Mouse (Mus musculus) CD8-positive naive resting alpha-beta T cell, adult 57 days (primary cell): Measurements from ENCODE around the gene Plaur. TPM values are rescaled to one million over a fixed set of nuclear protein-coding genes. Genes with fewer than 3 reads are reported as not detected.

Experiments used
- total RNA-seq: library from RNA; stranded (reverse); gene quantifications from one replicate; pipeline ENCODE4 v1.2.4, GENCODE M21; 2023

Gene Plaur
- 372 TPM for total RNA-seq

DNA sequence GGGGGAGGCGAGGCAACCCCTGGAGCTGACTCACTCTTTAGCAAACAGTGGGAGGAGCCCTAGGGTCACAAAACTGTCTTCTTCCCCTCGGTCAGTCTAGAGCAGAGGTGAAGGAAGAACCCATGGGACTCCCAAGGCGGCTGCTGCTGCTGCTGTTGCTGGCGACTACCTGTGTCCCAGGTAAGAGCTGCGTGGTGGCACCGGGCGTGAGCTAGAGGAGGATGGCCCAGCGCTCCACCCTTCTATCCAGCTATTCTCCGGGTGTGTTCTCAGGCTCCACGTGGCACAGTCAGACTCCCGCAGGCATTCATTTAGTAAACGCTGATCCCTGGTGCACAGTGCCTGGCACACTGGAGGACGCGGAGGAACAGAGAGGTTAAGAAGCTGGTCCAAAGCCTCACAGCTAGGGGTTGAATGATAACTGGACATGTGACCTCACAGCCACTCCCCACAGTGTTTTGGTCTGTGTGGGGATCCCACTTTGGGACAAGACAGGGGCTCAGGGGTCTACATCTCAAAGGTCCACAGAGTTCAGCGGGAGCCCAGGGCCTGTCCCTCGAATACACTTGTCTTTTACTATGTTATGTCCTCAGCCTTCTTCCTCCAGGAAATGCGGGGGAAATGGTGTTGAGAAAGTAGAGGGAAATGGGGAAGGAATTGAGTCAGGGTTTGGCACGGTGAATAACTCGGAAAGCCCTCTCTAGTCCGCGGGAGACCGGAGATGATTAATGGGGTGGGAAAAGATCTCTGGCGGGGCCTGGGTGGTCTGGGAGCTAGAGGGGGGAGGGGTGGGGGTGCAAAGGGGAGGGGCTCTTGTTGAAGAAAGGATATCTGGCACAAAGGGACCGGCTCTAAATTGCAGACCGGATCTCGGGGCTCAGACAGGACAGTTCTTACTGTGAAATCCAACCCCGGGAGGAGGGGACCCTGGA lies at the start of gene Plaur:
TSS of gene Plaur (plus strand) at position 97 of the 932 bp plus-strand sequence.

DNA sequence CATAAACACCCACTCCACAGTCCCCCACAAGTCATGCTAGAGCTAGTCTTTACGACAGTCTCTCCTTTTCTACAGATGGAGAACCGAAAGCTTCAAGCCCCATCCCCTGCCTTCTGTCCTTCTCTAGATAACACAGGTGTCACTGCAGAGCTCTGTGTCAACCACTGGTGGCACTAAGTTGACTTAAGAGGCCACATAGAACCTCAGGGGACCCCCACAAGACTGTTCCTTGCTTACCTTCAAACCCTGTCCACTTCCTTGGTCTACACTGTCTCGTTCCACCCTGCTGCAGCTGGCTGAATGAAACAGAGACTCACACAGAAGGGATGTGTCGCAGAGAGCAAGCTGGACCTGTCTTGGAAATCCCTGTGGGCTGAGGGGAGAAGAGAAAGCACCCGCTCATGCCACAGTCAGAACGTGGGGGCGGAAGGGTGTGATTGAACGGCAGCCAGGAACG lies 10.4 kb upstream of the Plaur start, which contains the start of gene Irgc1:
TSS of gene Irgc1 (minus strand) at position 443 of the 457 bp plus-strand sequence.

DNA sequence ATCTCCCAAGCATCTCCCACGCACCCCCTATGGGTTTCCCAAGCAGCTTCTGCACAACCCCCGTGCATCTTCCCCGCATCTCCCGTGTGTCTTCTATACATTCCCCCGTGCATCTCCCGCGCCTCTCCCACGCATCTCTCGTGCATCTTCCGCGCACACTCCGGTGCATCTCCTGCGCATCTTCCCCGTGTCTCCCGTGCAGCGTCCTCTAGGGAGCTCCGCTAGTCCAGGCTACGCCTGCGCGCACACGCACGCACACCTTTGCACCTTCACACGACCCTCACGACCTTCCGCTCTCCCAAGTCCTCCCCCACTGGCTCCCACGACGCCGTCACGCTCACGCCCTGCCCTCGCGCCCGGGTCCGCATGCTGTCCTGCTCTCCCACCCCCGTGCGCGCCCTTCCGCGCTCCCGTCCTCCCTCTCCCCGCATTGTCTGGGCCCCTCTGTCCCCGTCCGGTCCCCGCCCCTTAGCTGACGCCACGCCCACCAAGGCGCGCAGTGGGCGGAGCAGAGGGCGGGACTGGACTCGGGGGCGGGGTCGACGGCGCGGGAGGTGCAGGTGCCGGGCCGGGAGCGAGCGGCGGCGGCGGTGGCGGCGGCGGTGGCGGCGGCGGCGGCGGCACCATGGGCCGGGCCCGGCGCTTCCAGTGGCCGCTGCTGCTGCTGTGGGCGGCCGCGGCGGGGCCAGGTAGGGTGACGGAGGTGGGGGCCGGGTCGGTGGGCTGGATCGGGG lies 19.4 kb downstream of the Plaur start, which contains the start of gene Cadm4:
TSS of gene Cadm4 (plus strand) at position 550 of the 734 bp plus-strand sequence.

DNA sequence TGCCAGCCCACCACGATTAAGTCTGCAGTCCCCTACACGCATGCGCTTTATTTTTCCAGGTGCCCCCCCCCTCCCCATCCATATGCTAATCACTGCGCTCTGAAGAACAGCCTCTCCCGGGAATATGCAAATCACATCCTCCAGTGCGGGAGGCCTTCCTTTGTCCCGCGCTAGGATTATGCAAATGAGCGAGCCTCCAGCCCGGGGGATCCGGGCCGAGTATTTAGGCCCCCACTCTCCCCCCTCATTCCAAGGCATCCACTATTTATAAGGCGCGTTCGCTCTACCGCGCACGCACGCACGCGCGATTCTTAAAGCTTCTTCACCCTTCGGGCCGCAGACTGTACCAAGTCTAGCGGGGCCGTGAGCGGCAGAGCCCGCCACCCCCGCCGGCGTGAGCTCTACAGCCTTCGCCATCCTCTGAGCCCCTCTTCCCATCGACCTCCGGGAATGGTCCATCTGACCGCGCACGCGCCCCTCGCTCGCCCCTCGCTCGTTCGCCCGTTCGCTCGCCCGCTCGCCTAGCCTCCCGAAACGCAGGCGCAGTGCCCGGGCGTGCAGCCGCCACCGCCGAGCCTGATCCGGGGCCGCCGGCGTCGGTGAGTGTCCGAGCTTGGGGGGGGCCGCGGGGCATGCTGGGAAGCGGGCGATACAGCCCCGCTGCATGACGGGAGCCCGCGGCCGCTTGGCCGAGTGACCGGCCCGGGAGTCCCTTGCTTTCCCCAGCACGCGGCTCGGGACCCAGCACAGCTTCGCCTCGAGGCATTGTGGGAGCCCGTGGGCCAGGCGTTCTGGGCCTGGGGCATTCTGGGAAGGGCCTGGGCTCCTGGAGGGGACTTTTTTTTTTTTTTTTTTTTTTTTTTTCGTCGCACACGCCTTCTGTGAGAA lies 44.8 kb downstream of the Plaur start, which contains the start of gene Zfp428:
TSS of gene Zfp428 (plus strand) at position 169 of the 888 bp plus-strand sequence.

DNA sequence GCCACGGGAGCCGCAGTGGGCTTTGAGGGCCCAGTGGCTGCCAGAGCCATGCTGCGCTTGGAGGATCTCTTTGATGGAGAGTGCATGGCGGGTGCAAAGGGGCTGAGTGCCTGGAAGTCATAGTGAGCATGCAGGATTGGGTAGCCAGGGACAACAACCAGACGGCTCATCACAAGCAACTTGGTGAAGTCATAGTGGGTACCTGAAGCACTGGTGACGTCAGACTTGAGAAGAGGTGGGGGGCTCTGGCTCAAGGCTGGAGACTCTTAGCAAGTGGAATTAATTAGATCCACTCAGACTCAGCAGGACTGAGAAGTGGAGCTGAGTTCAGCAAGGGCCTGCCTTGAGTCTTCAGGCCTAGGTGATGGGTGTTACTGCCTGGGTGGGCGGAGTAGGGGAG lies 50.1 kb downstream of the Plaur start, which contains the start of gene AC161166.1:
TSS of gene AC161166.1 (minus strand) at position 101 of the 400 bp plus-strand sequence.

Other genes starting within 250 kb of the Plaur start
- gene Zfp109, start 224.9 kb upstream of the Plaur start, total RNA-seq, result 3.8 TPM
- gene Zfp108, start 207.7 kb upstream of the Plaur start, total RNA-seq, result not detected
- 0.98 TPM for gene Zfp93, start 192.1 kb upstream of the Plaur start, total RNA-seq
- gene Zfp61, start 161.3 kb upstream of the Plaur start, total RNA-seq, result 10.2 TPM
- 4.7 TPM for gene Zfp94, start 145.8 kb upstream of the Plaur start, total RNA-seq
- not detected for gene Tescl, start 128.5 kb upstream of the Plaur start, total RNA-seq
- gene Lypd5, start 113.3 kb upstream of the Plaur start, total RNA-seq, result not detected
- gene Kcnn4, start 92.2 kb upstream of the Plaur start, total RNA-seq, result 165 TPM
- 134 TPM for gene Smg9, start 62.9 kb upstream of the Plaur start, total RNA-seq
- 10.8 TPM for gene Irgc1, start 10.2 kb upstream of the Plaur start, total RNA-seq
- gene Cadm4, start 19.5 kb downstream of the Plaur start, total RNA-seq, result 0.40 TPM
- 2.7 TPM for gene Zfp428, start 44.5 kb downstream of the Plaur start, total RNA-seq
- not detected for gene AC161166.1, start 50.0 kb downstream of the Plaur start, total RNA-seq
- 9.0 TPM for gene Irgq, start 68.2 kb downstream of the Plaur start, total RNA-seq
- not detected for gene Pinlyp, start 83.6 kb downstream of the Plaur start, total RNA-seq
- gene Xrcc1, start 83.8 kb downstream of the Plaur start, total RNA-seq, result 60.1 TPM
- gene Ethe1, start 125.1 kb downstream of the Plaur start, total RNA-seq, result 5.1 TPM
- not detected for gene Zfp575, start 125.2 kb downstream of the Plaur start, total RNA-seq
- 2.8 TPM for gene Phldb3, start 148.3 kb downstream of the Plaur start, total RNA-seq
- gene Lypd3, start 174.1 kb downstream of the Plaur start, total RNA-seq, result not detected
- gene Tex101, start 214.2 kb downstream of the Plaur start, total RNA-seq, result not detected
- gene BC049730, start 246.8 kb downstream of the Plaur start, total RNA-seq, result not detected